Mouse (Mus musculus) brown adipose tissue, adult 24 weeks (tissue): Measurements from ENCODE around the gene Rtbdn. TPM values are rescaled to one million over a fixed set of nuclear protein-coding genes. Genes with fewer than 3 reads are reported as not detected.

Experiments used
- H3K27ac ChIP-seq: fragments of 200-500 bp; replicated peaks from 2 replicates; pipeline ENCODE4 v1.5.1; 2012; ENCODE audit warnings: low read depth, mild to moderate bottlenecking, low read length
- H3K4me1 ChIP-seq: fragments of 200-500 bp; 2 replicates; pipeline ENCODE4 v1.6.1; 2012; ENCODE audit warnings: low read length, mixed read lengths; ENCODE audit not compliant: control insufficient read depth, insufficient read depth, insufficient read length
- H3K4me3 ChIP-seq: fragments of 200-500 bp; 2 replicates; pipeline ENCODE4 v1.5.1; 2012; ENCODE audit warnings: low read depth, mild to moderate bottlenecking, low read length, moderate library complexity; ENCODE audit not compliant: insufficient read depth
- polyA plus RNA-seq: library from polyadenylated mRNA; stranded (reverse); fragments of >200 nt; gene quantifications from 2 replicates; pipeline ENCODE4 v1.2.4, GENCODE M21; 2012; ENCODE audit not compliant: missing spikeins, insufficient read depth, insufficient read length

Rtbdn gene
- polyA plus RNA-seq, 1 experiment: not detected

- Histone ChIP-seq H3K4me1 (peaks cover 9% of the 10 kb centered on the region), H3K4me3 (peak overlapping the region; percentile 62), H3K27ac (no peak overlapping the region)
These were observed 34.4 kb upstream of the Rtbdn start for GRCm38 (mm10) chr8:84912391-84912790.

- H3K27ac ChIP-seq: no peak overlapping the region
- peak overlapping the region; percentile 62 for H3K4me3 ChIP-seq
- peaks cover 9% of the 10 kb centered on the region for H3K4me1 ChIP-seq
These were observed 33.8 kb upstream of the Rtbdn start for GRCm38 (mm10) chr8:84912895-84913501.

- Histone ChIP-seq H3K27ac (no peak overlapping the region), H3K4me1 (peaks cover 9% of the 10 kb centered on the region), H3K4me3 (peak overlapping the region; percentile 62)
These were observed 33.3 kb upstream of the Rtbdn start for GRCm38 (mm10) chr8:84913502-84913900.

- no peak overlapping the region for H3K27ac ChIP-seq
- H3K4me1 ChIP-seq: peaks cover 8% of the 10 kb centered on the region
- no peak overlapping the region for H3K4me3 ChIP-seq
These were observed 32.8 kb upstream of the Rtbdn start for GRCm38 (mm10) chr8:84913960-84914359.

- Histone ChIP-seq H3K4me3 (no peak overlapping the region), H3K27ac (no peak overlapping the region), H3K4me1 (peaks cover 4% of the 10 kb centered on the region; the same call in 1 of the 2 replicates)
These were observed 31.5 kb upstream of the Rtbdn start for GRCm38 (mm10) chr8:84915269-84915668.

- H3K4me1 ChIP-seq: peaks cover under 1% of the 10 kb centered on the region; the same call in 1 of the 2 replicates
- no peak overlapping the region for H3K4me3 ChIP-seq
- no peak overlapping the region for H3K27ac ChIP-seq
These were observed 29.0 kb upstream of the Rtbdn start for GRCm38 (mm10) chr8:84917781-84918180.

- Histone ChIP-seq H3K4me1 (no peaks in the 10 kb centered on the region), H3K27ac (no peak overlapping the region)
These were observed 28.1 kb upstream of the Rtbdn start for GRCm38 (mm10) chr8:84918646-84919045.

GRCm38 (mm10) chr8:84921596-84921995, 25.2 kb upstream of the Rtbdn start:
- no peak overlapping the region for H3K27ac ChIP-seq
- no peaks in the 10 kb centered on the region for H3K4me1 ChIP-seq
- H3K4me3 ChIP-seq: no peak overlapping the region

More at GRCm38 (mm10) chr8:84918646-84919045, 28.1 kb upstream of the Rtbdn start:
- no peak overlapping the region for H3K4me3 ChIP-seq

GRCm38 (mm10) chr8:84925557-84925956, 21.2 kb upstream of the Rtbdn start:
- no peaks in the 10 kb centered on the region for H3K4me1 ChIP-seq

GRCm38 (mm10) chr8:84927513-84927912, 19.3 kb upstream of the Rtbdn start:
- H3K4me3 ChIP-seq: no peak overlapping the region
- no peak overlapping the region for H3K27ac ChIP-seq
- H3K4me1 ChIP-seq: no peaks in the 10 kb centered on the region

More at GRCm38 (mm10) chr8:84925557-84925956, 21.2 kb upstream of the Rtbdn start:
- Histone ChIP-seq H3K27ac (no peak overlapping the region), H3K4me3 (no peak overlapping the region)

GRCm38 (mm10) chr8:84928456-84929306, 18.1 kb upstream of the Rtbdn start:
- H3K4me1 ChIP-seq: no peaks in the 10 kb centered on the region
- H3K27ac ChIP-seq: no peak overlapping the region

GRCm38 (mm10) chr8:84930582-84930981, 16.2 kb upstream of the Rtbdn start:
- H3K27ac ChIP-seq: no peak overlapping the region
- H3K4me1 ChIP-seq: no peaks in the 10 kb centered on the region
- H3K4me3 ChIP-seq: no peak overlapping the region

More at GRCm38 (mm10) chr8:84928456-84929306, 18.1 kb upstream of the Rtbdn start:
- H3K4me3 ChIP-seq: no peak overlapping the region

- Histone ChIP-seq H3K27ac (no peak overlapping the region), H3K4me1 (0 out of 2 replicates have a peak, but pooled peaks cover 2% of the 10 kb centered on the region), H3K4me3 (no peak overlapping the region)
These were observed 12.8 kb upstream of the Rtbdn start for GRCm38 (mm10) chr8:84933767-84934559.

GRCm38 (mm10) chr8:84934860-84935259, 11.9 kb upstream of the Rtbdn start:
- Histone ChIP-seq H3K4me1 (0 out of 2 replicates have a peak, but pooled peaks cover 2% of the 10 kb centered on the region), H3K4me3 (no peak overlapping the region), H3K27ac (no peak overlapping the region)

- Histone ChIP-seq H3K4me1 (0 out of 2 replicates have a peak, but pooled peaks cover 2% of the 10 kb centered on the region), H3K4me3 (no peak overlapping the region), H3K27ac (no peak overlapping the region)
These were observed 11.3 kb upstream of the Rtbdn start for GRCm38 (mm10) chr8:84935489-84935888.
